Mouse (Mus musculus): ENCODE measurements at regions not wholly inside any gene's neighbourhood (a gene's known extent, or its start where the extent isn't known, plus 50 kb on each side); places are given as distances from the start of the nearest gene placed in this dataset.

DNA sequence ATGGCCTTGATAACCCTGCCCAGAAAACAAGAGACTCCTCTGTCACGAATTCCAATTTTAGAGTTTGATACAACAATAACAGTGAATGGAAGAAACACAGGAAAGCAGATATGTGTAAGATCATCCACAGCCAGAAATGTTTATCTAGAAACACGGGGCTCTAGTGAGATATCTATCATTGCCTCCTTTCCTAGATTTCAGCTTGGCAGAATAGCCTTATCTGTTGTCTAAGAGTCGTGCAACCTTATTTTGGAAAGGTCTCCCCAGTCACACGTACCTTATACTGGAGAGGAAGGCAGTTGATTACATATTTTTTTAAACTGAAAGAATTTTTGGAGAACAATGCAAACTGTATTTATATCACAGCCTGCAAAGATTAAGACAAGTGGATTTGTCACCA lies 61.6 kb downstream of the Gm10295 start:
- DNase-seq (ENCODE audit: low spot score), result no peak

DNA sequence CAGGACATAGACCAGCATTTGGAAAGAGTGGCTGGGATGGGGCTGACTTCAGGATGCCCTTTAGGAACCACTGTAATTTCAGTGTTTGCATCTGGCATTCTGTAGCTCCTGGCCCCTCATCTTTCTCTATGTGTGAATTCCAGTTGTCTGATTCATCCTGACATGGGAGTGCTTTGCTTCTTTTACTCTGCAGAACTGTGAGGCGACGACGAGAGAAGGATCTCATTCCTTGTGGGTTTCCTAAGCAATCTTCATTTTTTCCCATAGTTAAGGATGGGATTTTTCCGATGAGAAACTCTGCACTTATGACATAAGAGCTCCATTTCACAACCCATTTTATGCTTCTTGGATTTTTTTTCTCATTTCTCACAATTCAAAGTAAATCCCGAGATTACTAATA lies 62.0 kb downstream of the Gm10295 start:
- DNase-seq (ENCODE audit: low spot score), result no peak

DNA sequence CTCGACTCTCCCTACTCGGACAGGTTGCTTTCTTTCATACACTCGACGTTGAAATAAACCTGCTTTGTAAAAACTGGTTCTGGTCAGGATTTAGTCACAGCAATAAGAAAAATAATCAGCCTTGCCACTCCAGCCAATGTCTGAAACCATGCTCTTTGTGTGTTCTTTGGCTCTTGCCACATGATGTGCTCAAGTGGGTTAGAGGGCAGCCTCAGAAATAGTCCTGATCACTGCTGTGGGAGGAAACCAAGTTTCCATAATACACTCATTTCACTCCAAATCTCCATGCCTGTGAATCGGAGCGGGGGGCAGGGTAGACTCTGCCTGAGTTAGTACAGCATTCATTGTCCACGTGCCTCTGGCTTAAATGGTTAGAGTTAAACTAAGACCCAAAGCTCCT lies 63.8 kb downstream of the Gm10295 start:
- DNase-seq (ENCODE audit: low spot score), result no peak

DNA sequence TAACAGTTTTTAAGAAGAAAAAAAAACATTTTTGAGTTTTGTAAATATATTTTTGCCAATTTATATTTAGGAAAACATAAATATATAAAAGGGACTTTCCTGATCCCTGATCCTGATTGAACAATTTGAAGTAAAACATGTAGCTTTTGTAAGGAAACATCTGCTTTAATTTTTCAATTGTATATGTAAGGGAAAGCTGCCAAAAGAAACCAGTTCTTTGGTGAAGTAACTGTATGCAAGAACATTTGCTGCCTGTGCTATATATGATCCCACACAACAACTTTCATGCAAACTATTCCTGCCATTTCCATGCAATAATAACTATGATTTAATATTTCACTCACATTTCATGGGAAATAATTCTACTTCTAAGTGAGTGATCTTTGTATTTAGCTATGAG lies 67.0 kb downstream of the Gm10295 start:
- no peak for DNase-seq (ENCODE audit: low spot score)

DNA sequence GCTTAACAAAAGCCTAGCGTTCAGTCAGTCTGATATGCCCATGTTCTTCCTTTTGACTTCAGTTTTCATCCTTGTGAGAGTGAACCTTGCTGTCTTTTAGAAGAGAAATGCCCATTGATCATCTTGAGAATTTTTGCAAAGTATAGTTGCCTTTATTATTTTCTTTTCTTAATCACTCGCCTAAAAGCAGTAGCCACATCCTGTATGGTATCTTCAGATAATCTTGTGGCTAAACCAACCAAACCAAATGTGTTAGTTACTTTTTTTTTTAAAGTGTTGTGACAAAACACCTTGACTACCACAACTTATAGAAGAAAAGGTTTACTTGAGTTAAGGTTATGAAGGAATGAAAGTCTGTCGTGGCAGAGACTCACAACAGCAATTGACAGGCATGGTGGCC lies 67.9 kb downstream of the Gm10295 start:
- DNase-seq (ENCODE audit: low spot score), result no peak

DNA sequence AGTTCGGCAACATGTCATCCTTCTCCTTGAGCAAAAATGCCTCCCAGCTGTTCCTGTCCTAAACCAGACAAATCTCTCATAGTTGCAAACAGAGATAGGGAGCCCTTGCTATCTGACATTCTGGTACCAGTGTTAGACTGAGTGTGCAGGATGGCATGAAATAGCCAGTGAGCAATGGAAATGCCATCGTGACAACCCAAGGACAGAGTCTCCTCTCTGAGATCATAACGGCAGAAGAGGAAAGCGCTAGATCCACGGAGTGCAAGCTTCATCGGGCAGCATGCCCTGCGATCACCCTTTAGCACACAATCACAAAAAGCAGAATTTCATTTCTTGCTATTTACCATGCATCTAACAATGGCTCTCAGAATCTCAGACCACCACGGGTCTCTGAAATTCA lies 85.2 kb downstream of the Gm10295 start:
- no peak for DNase-seq (ENCODE audit: low spot score)

DNA sequence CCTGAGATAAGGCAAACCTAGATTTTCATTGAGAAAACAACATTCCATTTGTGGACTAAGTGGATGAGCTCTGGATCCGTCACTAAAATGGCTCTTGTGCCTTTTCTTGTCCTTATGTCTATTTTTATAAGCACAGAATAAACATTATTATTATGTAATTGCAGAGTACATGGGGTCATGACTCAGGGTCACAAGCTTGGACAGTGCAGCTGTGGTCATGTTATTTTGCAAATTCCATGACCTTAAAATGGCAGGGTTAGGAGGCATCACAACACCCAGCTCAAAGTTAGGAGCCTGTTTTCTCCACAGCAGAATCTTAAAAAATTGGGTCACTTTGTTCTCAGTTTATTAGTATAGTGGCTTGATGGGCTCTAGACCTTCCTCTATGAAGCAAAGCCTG lies 87.2 kb downstream of the Gm10295 start:
- peak; percentile 25 for DNase-seq (ENCODE audit: low spot score)

DNA sequence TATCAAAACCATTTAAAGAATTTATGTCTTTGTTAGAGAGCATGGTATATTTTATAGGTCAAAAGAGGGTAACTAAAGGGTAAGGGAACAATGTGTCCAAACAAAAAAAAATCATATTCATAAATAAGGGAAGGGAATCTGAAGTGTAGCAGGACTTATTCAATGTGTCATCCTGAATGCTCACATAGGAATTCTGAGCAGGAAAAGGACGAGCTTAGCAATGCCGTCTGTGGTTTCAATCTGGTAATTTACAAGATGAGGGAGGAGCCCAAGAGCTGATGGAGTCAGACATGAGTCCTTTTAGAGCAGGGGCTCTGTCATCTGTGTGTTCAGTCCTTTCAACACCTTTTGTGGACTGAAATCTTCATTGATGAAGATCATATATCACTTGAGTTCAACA lies 101.6 kb downstream of the Gm10295 start:
- DNase-seq (ENCODE audit: low spot score), result no peak

DNA sequence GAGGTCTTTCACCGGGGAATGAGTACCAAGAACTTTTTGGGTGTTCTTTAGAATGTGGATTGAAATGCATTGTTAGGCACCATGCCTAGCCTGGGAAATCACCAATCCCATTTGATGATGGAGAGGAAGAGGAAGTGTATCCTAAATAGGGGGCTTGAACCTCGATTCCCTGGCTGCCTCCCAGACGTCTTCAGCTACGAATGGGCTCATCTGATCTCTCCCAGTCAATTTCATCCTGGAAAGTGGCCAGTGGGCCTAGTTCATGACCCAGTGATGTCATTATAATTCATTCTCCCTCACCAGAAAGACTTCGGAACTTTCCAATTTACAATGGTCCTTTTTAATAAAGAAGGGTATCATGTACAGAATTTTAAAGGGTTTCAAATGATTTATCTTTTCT lies 102.1 kb downstream of the Gm10295 start:
- no peak for DNase-seq (ENCODE audit: low spot score)

DNA sequence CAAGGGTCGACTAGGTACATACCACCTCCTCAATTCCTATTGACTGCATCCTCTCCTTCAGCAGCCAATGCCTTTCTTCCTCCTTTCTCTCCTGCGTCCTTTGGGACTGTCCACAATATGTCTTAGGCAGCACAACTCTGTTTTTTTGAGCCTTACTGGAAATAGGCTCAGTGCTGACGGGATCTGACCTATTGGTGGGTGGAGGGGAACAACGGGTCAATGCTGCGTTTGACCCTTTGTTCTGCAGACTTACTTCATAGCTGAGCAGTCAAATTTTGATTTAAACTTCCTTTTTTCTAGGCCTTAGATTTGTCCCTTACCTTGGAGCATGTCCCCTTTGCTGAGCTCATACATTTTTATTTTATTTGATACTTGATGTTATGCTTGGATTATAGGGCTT lies 103.4 kb downstream of the Gm10295 start:
- DNase-seq (ENCODE audit: low spot score), result no peak

DNA sequence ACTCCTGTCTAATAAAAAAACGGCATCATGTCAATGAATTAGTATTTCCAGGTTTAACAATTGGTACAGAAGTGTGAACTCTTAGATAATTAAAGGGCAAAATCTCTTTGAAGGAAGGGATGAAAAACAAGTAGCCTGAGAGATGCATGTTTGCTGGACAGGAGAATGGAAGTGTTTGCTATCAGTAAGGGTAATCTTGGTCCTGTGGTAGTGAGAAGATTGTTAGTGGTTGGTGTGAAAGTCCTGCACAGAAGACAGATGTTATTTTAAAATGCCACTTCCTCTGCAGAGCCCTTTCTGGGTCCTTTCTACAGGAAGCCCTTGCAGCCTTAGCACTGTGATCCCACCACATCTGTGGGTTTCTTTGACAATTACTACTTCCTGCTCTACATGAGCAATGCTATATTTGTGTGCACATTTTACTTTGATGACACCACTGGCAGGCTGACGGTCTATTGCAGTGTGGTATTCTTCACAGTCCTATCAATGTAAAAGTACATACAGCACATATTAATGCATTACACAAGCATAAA lies 108.8 kb downstream of the Gm10295 start:
- DNase-seq (ENCODE audit: low spot score), result no peak

DNA sequence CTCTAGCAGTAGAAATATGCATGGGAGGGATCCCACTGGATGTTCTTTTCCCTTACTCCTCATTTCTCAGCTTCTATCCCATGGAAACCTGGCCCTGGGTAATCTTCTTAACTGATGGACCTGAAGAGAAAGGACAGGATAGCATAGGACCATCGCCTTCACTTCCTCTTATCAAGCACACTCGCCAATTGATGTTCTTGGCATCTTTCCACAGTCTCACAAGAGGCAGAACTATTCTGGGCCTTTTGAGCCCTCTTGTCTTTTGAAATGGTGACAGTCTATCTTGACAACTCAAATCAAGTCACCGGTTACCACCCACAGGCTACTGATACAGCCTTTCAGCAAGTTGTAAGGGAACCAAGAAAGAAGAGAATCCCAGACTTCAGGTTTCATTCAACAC lies 112.1 kb downstream of the Gm10295 start:
- no peak for DNase-seq (ENCODE audit: low spot score)

DNA sequence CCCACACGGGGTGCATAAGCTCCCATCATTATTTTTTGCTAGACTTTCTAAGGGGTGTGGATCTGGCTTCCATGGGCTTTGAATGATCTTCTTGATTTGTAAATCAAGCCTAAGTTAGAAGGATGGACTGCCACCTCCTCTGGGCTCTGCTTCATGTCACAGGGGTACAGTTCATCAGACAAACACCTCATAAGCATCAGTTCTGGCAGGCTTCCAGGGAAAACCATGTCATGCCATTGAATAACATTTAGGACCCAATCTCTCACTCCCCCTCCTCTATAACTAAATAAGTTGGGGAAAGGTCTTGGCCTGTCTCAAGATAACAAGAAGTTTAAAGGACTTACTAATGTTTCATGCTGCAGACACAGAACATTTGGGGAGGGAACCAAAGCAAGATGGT lies 115.0 kb downstream of the Gm10295 start:
- no peak for DNase-seq (ENCODE audit: low spot score)

DNA sequence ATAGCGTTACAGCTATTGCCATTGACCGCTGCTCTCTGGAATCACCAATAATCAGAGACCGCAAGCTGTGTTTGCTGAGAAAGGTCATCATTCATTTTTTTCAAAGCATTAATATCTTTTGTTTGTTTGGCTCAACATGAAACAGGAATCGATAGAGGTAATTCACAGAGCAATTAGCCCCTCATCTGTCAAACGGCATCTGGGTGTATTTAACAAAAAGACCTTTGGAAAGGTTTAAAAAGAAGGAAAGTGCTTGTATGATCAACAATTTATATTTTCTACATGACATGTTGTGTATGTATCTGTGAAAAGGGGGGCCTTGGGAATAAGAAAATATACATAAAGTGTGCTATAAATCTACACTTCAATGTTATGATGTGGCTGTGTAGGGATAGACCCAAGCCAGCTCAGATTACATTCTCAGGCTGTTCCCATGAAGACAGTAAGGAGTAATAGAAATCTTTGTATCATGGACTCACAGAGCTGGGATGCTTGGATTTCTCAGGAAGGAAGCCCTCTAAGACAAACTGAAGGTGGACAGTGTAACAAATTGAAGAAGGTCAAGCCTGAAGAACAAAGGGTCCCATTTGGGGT lies 117.0 kb downstream of the Gm10295 start:
- DNase-seq (ENCODE audit: low spot score), result no peak

DNA sequence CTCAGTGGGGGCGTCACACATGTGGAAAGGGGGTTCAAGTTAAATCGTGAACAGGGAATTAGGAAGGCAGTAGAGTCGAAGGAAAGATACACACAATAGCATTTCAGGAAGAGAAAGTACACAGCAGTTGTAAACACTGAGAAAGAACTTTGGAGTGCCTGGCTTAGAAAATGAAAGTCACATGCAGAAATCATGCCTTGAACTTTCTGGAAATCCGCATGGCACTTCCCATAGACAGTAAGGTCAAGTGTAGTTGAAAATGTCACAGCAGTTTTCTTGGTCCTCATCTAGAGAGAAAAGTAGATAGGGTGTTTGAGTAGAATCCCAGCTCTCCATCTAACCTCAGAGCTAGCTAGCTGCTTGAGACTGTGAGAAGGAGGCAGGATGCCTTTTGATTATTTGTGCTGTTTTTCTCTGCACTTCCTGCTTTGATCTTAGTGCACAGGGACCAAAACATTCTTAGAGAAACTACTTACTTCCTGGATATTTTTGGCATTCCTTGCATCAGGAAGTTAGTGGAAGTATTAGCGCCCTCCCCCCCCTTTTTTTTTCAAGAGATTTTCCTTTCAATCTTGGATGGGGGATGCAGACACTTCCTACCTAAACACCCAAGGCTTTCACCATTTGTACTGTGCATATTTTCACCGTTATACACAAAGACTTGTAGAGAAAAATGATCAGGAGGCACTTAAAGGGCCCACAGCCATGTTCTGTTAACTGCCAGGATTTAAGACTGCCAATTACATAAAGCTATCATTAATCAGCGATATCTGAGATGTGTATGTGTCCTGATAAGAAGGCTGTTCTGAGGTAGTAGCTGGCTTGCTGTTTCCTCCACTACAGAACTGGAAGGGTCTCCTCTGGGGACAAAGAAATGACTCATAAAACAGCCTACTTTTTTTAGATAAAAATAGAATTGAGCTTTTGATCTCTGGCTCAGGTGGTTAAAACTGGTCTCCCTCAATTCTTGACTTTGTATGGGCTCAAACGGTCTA lies 118.2 kb downstream of the Gm10295 start:
- no peak for DNase-seq (ENCODE audit: low spot score)

DNA sequence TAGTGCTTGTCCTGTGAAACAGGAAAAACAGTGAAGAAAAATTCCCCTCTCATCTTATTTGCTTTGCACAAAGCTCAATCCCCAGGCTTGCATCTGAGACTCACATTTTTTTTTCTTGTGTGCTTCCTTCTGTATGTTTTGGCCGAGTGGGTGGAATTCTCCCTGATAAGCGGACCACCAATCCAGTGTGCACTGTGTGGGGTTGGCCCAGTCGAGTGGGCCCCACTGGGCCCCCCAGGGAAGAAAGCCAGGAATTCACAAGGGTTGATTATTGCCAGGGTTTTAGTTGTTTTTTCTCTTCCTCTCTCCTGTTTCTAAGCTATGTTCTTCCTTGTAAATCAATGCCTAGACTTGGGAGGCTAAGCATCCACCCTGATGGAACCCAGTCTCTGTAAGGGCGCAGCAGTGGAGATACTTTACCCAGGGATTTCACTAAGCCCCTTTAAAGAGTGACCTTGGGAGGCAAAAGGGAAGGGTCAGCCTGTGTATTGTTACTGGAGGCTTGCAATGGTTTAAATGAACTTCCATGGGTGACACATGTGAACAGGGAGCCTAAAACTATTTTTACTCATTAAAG lies 120.3 kb downstream of the Gm10295 start:
- DNase-seq (ENCODE audit: low spot score), result peak; percentile 63

DNA sequence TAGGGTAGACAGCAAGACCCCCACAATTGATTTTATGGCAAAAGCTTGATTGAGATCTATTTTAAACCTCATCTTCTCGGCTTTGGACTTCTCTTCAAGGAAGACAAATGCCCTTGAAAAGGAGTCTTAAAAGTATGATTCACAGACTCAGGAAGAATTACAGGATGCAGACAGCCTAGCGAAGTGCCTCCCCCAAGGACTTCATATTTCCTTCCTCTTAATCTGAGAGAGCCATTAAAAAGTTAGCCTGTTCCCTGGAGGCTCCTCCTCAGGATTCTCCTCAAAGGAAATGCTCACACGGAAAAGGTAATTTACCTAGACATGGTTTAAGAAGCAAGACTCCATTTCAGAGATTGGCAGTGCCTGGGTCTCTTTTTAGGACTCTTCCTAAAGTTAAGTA lies 122.1 kb downstream of the Gm10295 start:
- peak; percentile 46 for DNase-seq (ENCODE audit: low spot score)

DNA sequence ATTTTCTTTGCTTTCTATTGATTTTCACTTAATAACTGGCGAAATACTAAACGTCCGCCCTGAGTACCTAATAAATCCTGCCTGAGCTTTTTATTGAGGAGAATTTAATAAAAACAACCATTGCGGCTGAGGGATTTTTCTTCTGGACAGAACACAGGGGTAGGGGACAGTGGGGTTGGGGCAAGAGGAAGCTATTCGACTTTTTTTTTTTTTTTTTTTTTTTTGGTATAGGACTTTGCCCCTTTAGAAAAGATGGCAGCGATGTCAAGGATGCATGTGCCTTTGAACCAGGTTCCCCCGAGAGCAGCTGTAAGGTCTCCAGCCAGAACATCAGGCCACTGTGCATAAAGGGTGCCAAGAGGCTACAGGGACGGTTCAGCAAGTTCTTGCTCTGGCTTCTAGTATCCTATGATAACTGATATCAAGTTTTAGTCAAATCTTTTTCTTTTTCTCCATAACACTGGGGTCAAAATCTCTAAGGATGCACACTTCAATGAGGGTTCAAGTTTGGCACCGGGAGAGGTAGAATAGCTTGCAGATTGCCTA lies 126.9 kb downstream of the Gm10295 start:
- no peak for DNase-seq (ENCODE audit: low spot score)

DNA sequence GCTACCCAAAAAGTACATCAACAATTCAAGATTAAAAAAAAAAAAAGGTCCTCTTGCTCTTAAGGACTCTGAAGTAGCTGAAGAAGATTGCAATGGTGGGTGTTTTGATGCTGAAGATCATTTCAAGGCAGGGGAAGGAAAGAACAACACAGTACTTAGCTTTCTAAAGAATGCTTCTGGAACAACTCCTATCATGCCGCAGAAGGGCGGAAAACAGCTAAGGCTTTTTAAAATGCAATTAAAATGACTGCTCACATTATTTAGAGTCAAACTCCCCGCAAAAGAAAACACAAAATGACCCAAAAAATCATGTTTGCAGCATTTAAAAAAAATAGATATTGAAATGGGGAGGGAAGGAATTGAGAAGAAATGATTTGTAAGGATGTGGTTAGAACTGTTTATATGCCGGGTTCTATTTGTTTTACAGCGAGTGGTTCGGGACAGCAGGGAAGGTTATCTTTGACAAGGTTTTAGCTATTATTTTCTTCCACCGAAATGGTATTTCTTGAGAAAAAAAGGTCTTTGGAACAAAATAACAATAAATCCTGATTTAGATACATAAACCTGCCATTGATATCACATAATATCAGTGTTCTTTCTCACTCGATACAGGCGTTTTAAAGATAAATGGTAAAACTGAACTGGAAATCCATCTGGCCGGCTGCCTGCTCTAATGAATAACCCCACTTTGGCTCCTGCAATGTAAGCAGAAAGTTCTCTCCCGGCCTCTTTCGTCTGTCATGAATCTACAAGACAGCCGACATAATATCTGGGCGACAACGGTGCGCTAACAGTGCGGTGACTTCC lies 127.6 kb downstream of the Gm10295 start:
- DNase-seq (ENCODE audit: low spot score), result no peak

DNA sequence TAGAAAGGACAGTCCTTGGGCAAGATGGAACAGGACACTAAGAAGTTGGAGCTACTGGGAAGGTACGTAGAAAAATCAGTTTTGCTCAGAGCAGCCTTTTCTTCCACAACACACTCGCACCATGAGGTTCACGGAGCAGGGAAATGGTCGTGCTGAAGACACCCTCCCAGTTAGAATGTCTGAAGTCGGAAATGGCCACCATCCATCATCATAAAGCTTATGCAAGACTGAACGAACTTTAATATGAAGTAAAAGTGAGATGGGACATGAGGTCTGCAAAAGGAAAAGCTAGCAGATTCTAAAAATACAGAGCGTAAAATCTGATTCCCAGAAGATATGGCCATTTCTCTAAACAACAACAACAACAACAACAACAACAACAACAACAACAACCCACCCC lies 133.9 kb downstream of the Gm10295 start:
- DNase-seq (ENCODE audit: low spot score), result no peak

DNA sequence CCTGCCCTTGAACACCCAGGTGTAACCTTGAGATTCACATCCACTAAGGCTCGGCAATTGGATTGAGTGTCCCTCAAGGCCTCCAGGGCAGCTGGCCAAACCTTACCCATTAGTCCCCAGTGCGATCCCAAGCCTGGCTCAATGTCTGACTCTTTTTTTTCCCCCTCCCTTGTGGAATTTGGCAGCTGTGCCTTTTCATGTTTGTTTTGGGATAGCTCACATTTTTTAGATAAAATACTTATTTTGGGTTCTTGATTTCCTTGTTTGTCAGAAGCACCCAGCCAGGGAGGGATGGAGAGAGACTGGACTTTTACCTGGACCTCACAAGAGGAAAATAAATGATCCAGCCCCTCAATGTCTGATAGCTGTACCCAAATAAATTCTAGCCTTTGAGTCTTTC lies 134.5 kb downstream of the Gm10295 start:
- DNase-seq (ENCODE audit: low spot score), result peak; percentile 59
